8 mouse cellular contexts compared by ENCODE assay signal in the genomic region with DNA sequence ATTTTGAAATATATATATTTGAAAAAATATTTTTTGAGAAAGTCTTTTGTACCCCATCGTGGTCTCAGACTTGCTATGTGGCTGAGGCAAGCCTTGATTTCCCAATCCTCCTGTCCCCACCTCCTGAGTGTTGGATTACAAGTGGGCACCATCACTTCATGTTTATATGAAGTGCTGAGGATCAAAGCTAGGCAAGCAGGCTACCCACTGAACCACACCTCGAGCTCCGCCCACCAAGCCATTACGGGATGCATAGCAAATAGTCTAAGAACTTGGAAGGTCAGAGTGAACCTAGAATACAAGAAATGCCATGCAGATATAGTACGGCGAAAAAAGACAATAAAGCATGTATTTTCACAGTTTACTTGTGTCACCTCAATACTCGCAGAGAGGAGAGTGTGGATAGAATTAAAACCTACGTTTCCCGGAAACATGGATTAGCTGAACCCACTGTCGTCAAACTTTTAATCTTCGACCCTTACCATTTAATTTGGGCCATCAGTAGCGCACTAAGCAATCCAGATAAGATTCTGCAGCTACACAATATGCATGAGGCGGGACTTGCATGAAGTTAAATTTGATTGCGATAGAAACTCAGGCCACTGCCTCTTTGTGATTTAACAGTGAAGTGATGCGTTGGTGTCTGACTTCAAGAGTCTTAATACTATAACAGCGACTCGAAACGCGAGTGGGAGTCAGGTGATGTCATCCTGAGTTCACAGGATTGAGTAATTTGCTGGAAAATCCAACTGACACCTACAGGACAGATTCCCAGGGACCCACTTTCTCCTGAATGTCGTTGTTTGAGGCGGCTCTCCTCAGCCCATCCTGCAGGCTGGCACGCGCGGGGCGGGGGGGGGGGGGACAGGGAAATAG. TPM values are rescaled to one million over a fixed set of nuclear protein-coding genes. Genes with fewer than 3 reads are reported as not detected.
A peak's percentile ranks its signal among the peaks of the same experiment; 100 is the strongest.
DNase-seq lines count a peak whose midpoint lies in the region; ATAC-seq and TF ChIP-seq lines count a peak whose summit lies in the region.

No protein-coding gene starts in this region.

- no peaks in the 10 kb centered on the region for H3K4me1 ChIP-seq in cerebellum, adult 2 months (ENCODE audit: control insufficient read depth, insufficient read depth, low read length)
- H3K4me1 ChIP-seq in lung, adult 2 months (ENCODE audit: control insufficient read depth, insufficient read depth, low read length) = no peaks in the 10 kb centered on the region
- H3K4me1 ChIP-seq in stomach, postnatal 0 days (replicated peaks; ENCODE audit: control insufficient read depth, insufficient read depth) = peaks cover 6% of the 10 kb centered on the region; the same call in 1 of the 2 replicates

- no peak for ATAC-seq in stomach, postnatal 0 days (ENCODE audit: low FRiP score, low TSS enrichment)

- no peaks in the 10 kb centered on the region for H3K27me3 ChIP-seq in cerebellum, adult 2 months (ENCODE audit: control insufficient read depth, insufficient read depth, low read length)
- H3K27me3 ChIP-seq in stomach, postnatal 0 days (ENCODE audit: control insufficient read depth, insufficient read depth, low read length) = no peaks in the 10 kb centered on the region

- DNase-seq in cerebellum, adult 2 months = no peak
- DNase-seq in cerebellum, postnatal 25 days = no peak
- peak; percentile 47 to 57 for DNase-seq in right cerebral cortex, adult 2 months (ENCODE audit: low spot score in 2 of 2)
- no peak for DNase-seq in right cerebral cortex, postnatal 4 days
- no peak for DNase-seq in lung, adult 2 months
- no peak for DNase-seq in stomach, postnatal 0 days (ENCODE audit: low spot score)
- DNase-seq in cerebellum, adult 9-11 months = no peak
- DNase-seq in adrenal gland, adult 18-20 months (ENCODE audit: low spot score in 2 of 2) = no peak

- no peak overlapping the region for H3K27ac ChIP-seq in cerebellum, adult 2 months (ENCODE audit: insufficient read depth, low read length)
- no peak overlapping the region; the same call in 1 of the 2 replicates for H3K27ac ChIP-seq in stomach, postnatal 0 days (replicated peaks)

- TF ChIP-seq POLR2A in cerebellum, adult 2 months (IDR thresholded peaks at IDR 0.05; ENCODE audit: borderline replicate concordance, insufficient read depth, low read length) = no peak
- no peak for TF ChIP-seq POLR2A in lung, adult 2 months (IDR thresholded peaks at IDR 0.05; ENCODE audit: borderline replicate concordance, extremely low read depth, low read depth, low read length)

- peak overlapping the region; percentile 98 for H3K4me2 ChIP-seq in stomach, postnatal 0 days (replicated peaks; ENCODE audit: low read depth)

- no peaks in the 10 kb centered on the region for H3K9me3 ChIP-seq in stomach, postnatal 0 days (ENCODE audit: control insufficient read depth, low read length)

- peak overlapping the region; percentile 25 for H3K4me3 ChIP-seq in cerebellum, adult 2 months (replicated peaks; ENCODE audit: insufficient read depth, low read depth, low read length)
- H3K4me3 ChIP-seq in lung, adult 2 months (replicated peaks; ENCODE audit: extremely low read depth, low read depth, low read length) = peak overlapping the region; percentile 39
- peak overlapping the region; percentile 89 for H3K4me3 ChIP-seq in stomach, postnatal 0 days (ENCODE audit: low read depth, low read length)

- H3K36me3 ChIP-seq in stomach, postnatal 0 days (ENCODE audit: control insufficient read depth, insufficient read depth, low read length) = no peaks in the 10 kb centered on the region

- H3K9ac ChIP-seq in stomach, postnatal 0 days (ENCODE audit: low read length) = peak overlapping the region; percentile 89

- no peak for TF ChIP-seq CTCF in cerebellum, adult 2 months (IDR thresholded peaks at IDR 0.05; ENCODE audit: borderline replicate concordance, insufficient read depth, low read depth, low read length)
- no peak for TF ChIP-seq CTCF in lung, adult 2 months (IDR thresholded peaks at IDR 0.05; ENCODE audit: insufficient read depth, low read length)
- TF ChIP-seq CTCF in stomach, postnatal 0 days (IDR thresholded peaks at IDR 0.05; ENCODE audit: low read depth) = no peak

- TF ChIP-seq EP300 in stomach, postnatal 0 days (optimal IDR thresholded peaks at IDR 0.05) = no peak

- WGBS in cerebellum, adult 2 months = 17% methylated on average over 25 of the region's 25 CpGs
- 12% methylated on average over 25 of the region's 25 CpGs for WGBS in lung, adult 2 months
- WGBS in stomach, postnatal 0 days = 11% methylated on average over 25 of the region's 25 CpGs

RNA-seq across cellular contexts. Expression of gene Syne2, which starts 0.7 kb away (rescaled TPM):
- 39.3 and 45.0 TPM in 2 replicates for polyA plus RNA-seq in cerebellum, adult 2 months (2012; rRNA removed)
- 79.1 and 82.0 TPM in 2 replicates for polyA plus RNA-seq in lung, adult 2 months (2012; rRNA removed)
- polyA plus RNA-seq in stomach, postnatal 0 days (2015; fragmentation: Nextera tagmentation; extraction: Ambion mirVana) = 13.7 and 16.1 TPM in 2 replicates
- 10 to 100 TPM; 33.2 to 39.7 TPM for total RNA-seq in adrenal gland, adult 18-20 months (2021)

Comparison
In these comparisons a context has a peak if more than half of its experiments do, and no peak if none do; other contexts are left out.
1. DNase-seq: peak in right cerebral cortex, adult 2 months (2 of 2); none in cerebellum, adult 2 months (0 of 2), cerebellum, postnatal 25 days (0 of 2), right cerebral cortex, postnatal 4 days (single experiment), lung, adult 2 months (single experiment), stomach, postnatal 0 days (single experiment), cerebellum, adult 9-11 months (single experiment) and adrenal gland, adult 18-20 months (0 of 2).
2. H3K4me3 ChIP-seq: peak in every context shown above with its lines; median percentile 89 in stomach, postnatal 0 days; 39 in lung, adult 2 months; 25 in cerebellum, adult 2 months.